Mouse (Mus musculus) layer of hippocampus, adult 2 months (tissue): ENCODE measurements around the gene Lrrc25. TPM values are rescaled to one million over a fixed set of nuclear protein-coding genes. Genes with fewer than 3 reads are reported as not detected.
A peak's percentile ranks its signal among the peaks of the same experiment; 100 is the strongest.

Source experiments
- DNase-seq, 2 experiments: peaks; one replicate each; pipeline ENCODE4 v3.0.0; 2022; ENCODE audit warnings: low spot score in 2 of 2
- H3K27ac ChIP-seq: fragments of 200-600 bp; 2 replicates; pipeline ENCODE4 v1.8.1; 2022
- H3K4me3 ChIP-seq: fragments of 200-600 bp; 2 replicates; pipeline ENCODE4 v1.8.1; 2022; ENCODE audit warnings: mild to moderate bottlenecking
- CTCF ChIP-seq: fragments of 200-600 bp; conservative IDR thresholded peaks from 2 replicates; pipeline ENCODE4 v1.8.1; 2022; ENCODE audit warnings: antibody characterized with exemption, mild to moderate bottlenecking, moderate library complexity
- total RNA-seq, 2 experiments: library from RNA; stranded (reverse); gene quantifications; 2 replicates each; pipeline ENCODE4 v1.2.3; 2021

Gene Lrrc25
- total RNA-seq, 2 experiments from 2014 or later, result 0.54 to 0.97 TPM

DNA sequence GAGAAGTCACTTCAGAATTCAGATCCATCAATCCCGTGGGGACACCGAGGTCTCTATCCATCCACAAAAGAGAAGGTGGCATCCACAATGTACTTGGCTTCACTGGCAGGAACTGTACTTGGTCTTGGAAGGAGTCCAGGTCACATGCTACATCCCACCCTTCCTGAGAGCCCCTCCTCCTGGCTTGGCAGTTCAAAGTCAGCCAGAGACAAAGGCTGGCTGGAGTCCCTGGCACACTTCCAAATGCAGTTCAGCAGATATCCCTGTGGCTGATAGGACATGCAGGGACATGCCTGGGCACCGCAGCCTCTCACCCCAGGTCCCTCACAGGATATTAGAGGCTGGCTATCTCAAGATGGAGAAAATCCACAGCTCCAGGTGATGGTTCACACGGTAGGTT lies 33.4 kb downstream of the Lrrc25 start:
- DNase-seq, result peak; percentile 38 to 60
- Histone ChIP-seq H3K27ac (peak overlapping the region; percentile 75), H3K4me3 (no peak overlapping the region)
- TF ChIP-seq CTCF, result no peak

- Histone ChIP-seq H3K27ac (no peak overlapping the region), H3K4me3 (no peak overlapping the region)
- TF ChIP-seq CTCF, result peak; percentile 30; the same call in 1 of the 2 replicates
- no peak for DNase-seq
Measured at GRCm38 (mm10) chr8:70650351-70650750, 34.4 kb downstream of the Lrrc25 start.

- no peak for DNase-seq
- peak; percentile 87 for TF ChIP-seq CTCF
- no peak overlapping the region for H3K4me3 ChIP-seq
- H3K27ac ChIP-seq, result peak overlapping the region; percentile 52; the same call in 1 of the 2 replicates
Measured at GRCm38 (mm10) chr8:70653226-70653625, 37.3 kb downstream of the Lrrc25 start.

DNA sequence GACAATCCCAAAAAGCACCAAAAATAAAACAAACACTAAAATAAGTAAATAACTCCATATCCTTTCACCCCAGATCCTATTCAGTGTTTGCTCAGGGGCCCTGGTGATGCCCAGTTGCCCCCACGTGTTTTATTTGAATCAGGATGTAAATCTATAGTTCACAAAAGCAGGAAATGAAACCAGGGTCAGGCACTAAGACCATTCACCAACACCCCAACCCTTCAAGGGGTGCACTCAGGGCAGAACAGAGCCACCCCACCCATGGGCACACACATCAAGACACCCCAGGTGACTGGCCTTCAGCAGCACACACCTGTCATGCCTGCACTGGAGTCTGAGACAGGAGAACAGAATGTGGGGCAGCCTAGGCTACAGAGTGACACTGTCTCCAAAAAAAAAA lies 38.2 kb downstream of the Lrrc25 start:
- H3K27ac ChIP-seq, result no peak overlapping the region
- DNase-seq, result no peak
- H3K4me3 ChIP-seq, result no peak overlapping the region
- no peak for TF ChIP-seq CTCF

GRCm38 (mm10) chr8:70655469-70655868 lies 39.5 kb downstream of the Lrrc25 start:
- no peak for TF ChIP-seq CTCF
- Histone ChIP-seq H3K27ac (peak overlapping the region; percentile 48; the same call in 1 of the 2 replicates), H3K4me3 (no peak overlapping the region)
- DNase-seq, result no peak

GRCm38 (mm10) chr8:70656193-70656790 lies 40.3 kb downstream of the Lrrc25 start:
- Histone ChIP-seq H3K4me3 (no peak overlapping the region), H3K27ac (peak overlapping the region; percentile 48)
- no peak for DNase-seq
- no peak for TF ChIP-seq CTCF

DNA sequence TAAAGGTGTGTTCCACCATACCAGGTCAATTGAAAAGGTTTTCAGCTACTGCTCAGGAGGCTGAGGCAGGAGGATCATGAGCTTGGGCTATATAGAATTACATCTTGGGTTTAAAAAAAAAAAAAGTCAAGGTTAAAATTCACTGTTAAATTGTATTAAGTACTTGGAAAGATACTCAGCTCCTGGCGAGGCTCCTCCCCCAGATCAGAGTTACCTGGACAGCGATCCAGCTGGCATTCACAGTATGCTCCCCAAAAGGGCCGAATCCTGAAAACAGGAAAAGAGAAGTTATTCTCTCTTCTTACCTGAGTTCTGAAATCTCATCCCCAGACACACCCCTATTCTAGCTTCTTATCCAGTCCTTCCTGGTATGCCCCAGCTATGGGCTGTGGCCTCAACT lies 41.3 kb downstream of the Lrrc25 start:
- peak overlapping the region; percentile 48; the same call in 1 of the 2 replicates for H3K27ac ChIP-seq
- no peak for DNase-seq
- no peak overlapping the region for H3K4me3 ChIP-seq
- TF ChIP-seq CTCF, result no peak

GRCm38 (mm10) chr8:70657739-70658138 lies 41.8 kb downstream of the Lrrc25 start:
- Histone ChIP-seq H3K4me3 (no peak overlapping the region), H3K27ac (peak overlapping the region; percentile 48; the same call in 1 of the 2 replicates)
- DNase-seq, result no peak
- TF ChIP-seq CTCF, result no peak

GRCm38 (mm10) chr8:70658897-70659603 lies 43.1 kb downstream of the Lrrc25 start:
- no peak for TF ChIP-seq CTCF
- DNase-seq, result no peak
- peak overlapping the region; percentile 85 for H3K27ac ChIP-seq

DNA sequence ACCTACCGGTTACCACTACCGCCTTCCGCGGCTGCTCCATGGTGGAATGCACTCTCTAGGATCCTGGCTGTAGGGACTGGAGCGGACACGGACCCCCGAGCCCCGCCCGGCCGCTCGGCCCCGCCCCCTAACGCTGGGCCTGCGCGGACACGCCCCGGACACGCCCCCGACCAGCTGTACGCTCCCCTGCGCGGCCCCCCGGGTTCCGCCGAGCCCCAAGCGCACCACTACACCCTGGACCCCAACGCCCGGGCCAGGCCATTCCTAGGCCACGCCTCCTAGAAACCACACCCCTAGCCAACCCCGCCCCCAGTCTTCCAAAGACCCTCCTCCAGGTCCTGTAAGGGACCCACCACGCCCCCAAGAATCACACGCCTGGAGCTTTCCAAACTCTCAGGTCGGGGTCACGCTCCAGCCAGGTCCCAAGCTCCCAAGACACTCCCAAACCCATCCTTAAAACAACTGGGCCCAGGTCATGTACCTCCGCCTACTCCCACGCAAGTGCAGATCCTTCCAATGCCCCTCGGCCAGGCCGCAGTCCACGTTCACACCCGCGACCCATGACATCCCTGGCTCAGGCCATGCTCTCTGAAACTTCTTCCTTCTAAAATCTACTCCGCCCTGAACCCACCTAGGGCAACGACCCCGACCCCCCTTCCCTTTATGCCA lies 43.8 kb downstream of the Lrrc25 start:
- DNase-seq, result peak; percentile 67 to 79
- TF ChIP-seq CTCF, result no peak; the same call in 1 of the 2 replicates
- Histone ChIP-seq H3K27ac (peak overlapping the region; percentile 85), H3K4me3 (peak overlapping the region; percentile 92)

More at GRCm38 (mm10) chr8:70658897-70659603, 43.1 kb downstream of the Lrrc25 start:
- H3K4me3 ChIP-seq, result peak overlapping the region; percentile 92

- DNase-seq, result no peak
- Histone ChIP-seq H3K27ac (peak within 1 kb of the TSS; percentile 85), H3K4me3 (peak within 1 kb of the TSS; percentile 92)
- TF ChIP-seq CTCF, result no peak
Measured at GRCm38 (mm10) chr8:70660273-70660725, 44.3 kb downstream of the Lrrc25 start, which contains the start of gene Pgpep1. TSS of gene Pgpep1 (minus strand) at chr8:70660388.

GRCm38 (mm10) chr8:70663691-70664090 lies 47.7 kb downstream of the Lrrc25 start:
- TF ChIP-seq CTCF, result no peak
- DNase-seq, result no peak
- Histone ChIP-seq H3K27ac (peak overlapping the region; percentile 65; the same call in 1 of the 2 replicates), H3K4me3 (no peak overlapping the region)

- Histone ChIP-seq H3K4me3 (no peak overlapping the region), H3K27ac (no peak overlapping the region)
- no peak for TF ChIP-seq CTCF
- DNase-seq, result no peak
Measured at GRCm38 (mm10) chr8:70664631-70665030, 48.7 kb downstream of the Lrrc25 start.
